Mouse (Mus musculus): ENCODE results near the gene Tmem217.

Tmem217 gene

GRCm38 (mm10) chr17:29485336-29486233 is 66.6 kb downstream of the Tmem217 start:
- DNase-seq = no peak

DNA sequence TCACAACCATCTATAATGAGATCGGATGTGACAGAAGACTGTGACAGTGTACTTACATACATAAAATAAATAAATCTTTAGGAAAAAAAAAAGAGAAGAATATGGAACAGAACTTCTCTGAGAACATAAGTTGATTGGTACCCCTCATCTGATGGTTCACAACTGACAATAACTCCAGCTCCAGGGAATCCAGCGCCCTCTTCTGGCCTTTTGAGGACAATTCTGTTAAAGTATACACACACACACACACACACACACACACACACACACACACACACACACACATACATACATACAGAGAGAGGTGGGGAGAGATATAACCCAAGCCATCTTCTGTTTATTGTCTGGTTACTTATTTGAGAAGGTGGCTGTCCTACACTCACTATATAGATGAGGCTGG is 67.8 kb downstream of the Tmem217 start:
- no peak for DNase-seq

DNA sequence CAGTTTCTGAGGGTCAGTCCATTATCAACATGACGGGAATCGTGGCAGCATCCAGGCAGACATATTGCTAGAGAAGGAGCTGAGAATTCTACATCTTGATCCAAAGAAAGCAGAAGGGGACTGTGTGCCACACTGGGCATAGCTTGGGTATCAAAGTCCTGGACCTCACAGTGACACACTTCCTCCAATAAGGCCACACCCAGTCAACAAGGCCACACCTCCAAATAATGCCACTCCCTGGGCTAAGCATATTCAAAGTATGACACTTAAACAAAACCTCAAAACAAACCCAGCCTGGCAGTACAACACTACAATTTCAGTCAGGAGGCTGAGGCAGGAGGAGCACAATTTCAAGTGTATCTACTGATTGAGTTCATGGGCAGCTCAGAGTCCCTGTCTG is 68.9 kb downstream of the Tmem217 start:
- DNase-seq = no peak

GRCm38 (mm10) chr17:29482632-29483031 is 69.6 kb downstream of the Tmem217 start:
- no peak for DNase-seq

DNA sequence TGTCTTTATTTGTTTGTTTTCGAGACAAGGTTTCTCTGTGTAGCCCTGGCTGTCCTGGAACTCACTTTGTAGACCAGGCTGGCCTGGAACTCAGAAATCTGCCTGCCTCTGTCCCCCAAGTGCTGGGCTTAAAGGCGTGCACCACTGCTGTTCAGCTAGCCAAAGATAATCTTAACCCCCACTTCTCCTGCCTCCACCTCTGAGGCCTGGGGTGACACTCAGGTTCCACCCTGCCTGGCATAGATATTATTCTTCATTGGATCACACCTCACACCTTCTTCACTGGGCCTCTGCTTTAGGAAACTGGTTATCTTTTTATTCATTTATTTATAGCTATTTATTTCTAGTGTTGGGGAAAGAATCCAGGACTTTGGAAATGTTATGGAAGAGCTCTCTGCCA is 71.9 kb downstream of the Tmem217 start:
- no peak for DNase-seq

- DNase-seq = no peak
Observed at GRCm38 (mm10) chr17:29478271-29478670, 73.9 kb downstream of the Tmem217 start.

- no peak for DNase-seq
Observed at GRCm38 (mm10) chr17:29477357-29477756, 74.8 kb downstream of the Tmem217 start.

DNA sequence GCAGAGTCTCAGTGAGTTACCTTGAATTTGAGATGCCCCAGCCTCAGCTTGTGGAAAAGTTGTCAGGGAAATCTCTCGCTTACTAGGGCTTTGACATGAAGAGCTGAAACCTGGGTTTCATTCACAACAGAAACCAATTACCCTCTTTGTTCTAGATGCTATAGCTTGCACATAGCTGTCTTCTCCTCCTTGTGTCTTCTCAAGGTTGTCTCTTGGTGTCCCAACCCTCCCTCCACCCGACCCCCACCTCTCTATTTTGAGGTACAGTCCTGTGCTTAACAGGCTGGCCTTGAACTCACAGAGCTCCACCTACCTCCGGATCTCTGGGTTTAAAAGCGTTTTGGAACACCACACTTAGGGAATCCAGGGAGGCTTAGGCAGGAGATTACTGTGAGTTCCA is 75.7 kb downstream of the Tmem217 start:
- no peak for DNase-seq

Measured in cerebellum, adult 9-10 months (tissue).